Mouse (Mus musculus): ENCODE measurements at regions not wholly inside any gene's neighbourhood (a gene's known extent, or its start where the extent isn't known, plus 50 kb on each side); places are given as distances from the start of the nearest gene placed in this dataset.

- no peak for DNase-seq
Measured at GRCm38 (mm10) chr7:70217137-70217536, 149.4 kb downstream of the Nr2f2 start.

GRCm38 (mm10) chr7:70213970-70214520 is 152.5 kb downstream of the Nr2f2 start:
- no peak for DNase-seq

GRCm38 (mm10) chr7:70205900-70206299 is 160.6 kb downstream of the Nr2f2 start:
- no peak for DNase-seq

- no peak for DNase-seq
Measured at GRCm38 (mm10) chr7:70200188-70200587, 166.3 kb downstream of the Nr2f2 start.

- DNase-seq: no peak
Measured at GRCm38 (mm10) chr7:70178956-70179355, 187.6 kb downstream of the Nr2f2 start.

- DNase-seq: no peak
Measured at GRCm38 (mm10) chr7:70178006-70178405, 188.5 kb downstream of the Nr2f2 start.

- DNase-seq: no peak
Measured at GRCm38 (mm10) chr7:70176686-70177259, 189.8 kb downstream of the Nr2f2 start.

- no peak for DNase-seq
Measured at GRCm38 (mm10) chr7:70176086-70176485, 190.4 kb downstream of the Nr2f2 start.

- peak; percentile 15 to 50 for DNase-seq
Measured at GRCm38 (mm10) chr7:70172431-70172830, 194.1 kb downstream of the Nr2f2 start.

- no peak for DNase-seq
Measured at GRCm38 (mm10) chr7:70171456-70171855, 195.1 kb downstream of the Nr2f2 start.

GRCm38 (mm10) chr7:70168080-70168479 is 198.5 kb downstream of the Nr2f2 start:
- no peak for DNase-seq

GRCm38 (mm10) chr7:70166081-70166480 is 200.5 kb downstream of the Nr2f2 start:
- no peak for DNase-seq

GRCm38 (mm10) chr7:70165501-70165900 is 201.0 kb downstream of the Nr2f2 start:
- DNase-seq: no peak

GRCm38 (mm10) chr7:70164691-70165193 is 201.8 kb downstream of the Nr2f2 start:
- no peak for DNase-seq

- no peak for DNase-seq
Measured at GRCm38 (mm10) chr7:70158531-70158930, 208.0 kb downstream of the Nr2f2 start.

GRCm38 (mm10) chr7:70144726-70145271 is 221.7 kb downstream of the Nr2f2 start:
- no peak for DNase-seq

- DNase-seq: no peak
Measured at GRCm38 (mm10) chr7:70136837-70137236, 229.7 kb downstream of the Nr2f2 start.

GRCm38 (mm10) chr7:70135416-70135815 is 231.1 kb downstream of the Nr2f2 start:
- DNase-seq: no peak

GRCm38 (mm10) chr7:70129963-70130362 is 236.6 kb downstream of the Nr2f2 start:
- DNase-seq: peak; percentile 21 to 40

- no peak for DNase-seq
Measured at GRCm38 (mm10) chr7:70122818-70123217, 243.7 kb downstream of the Nr2f2 start.

- no peak for DNase-seq
Measured at GRCm38 (mm10) chr7:70119517-70119916, 247.0 kb downstream of the Nr2f2 start.

GRCm38 (mm10) chr7:70118971-70119370 is 247.6 kb downstream of the Nr2f2 start:
- no peak for DNase-seq

GRCm38 (mm10) chr7:70117930-70118922 is 248.3 kb downstream of the Nr2f2 start:
- DNase-seq: peak; percentile 56 to 68
